Mouse (Mus musculus) retina, adult 2 months (tissue): ENCODE results near the gene Foxc2.

Experiments used
- DNase-seq: peaks from one replicate; pipeline ENCODE4 v3.0.0-alpha.2; 2012; ENCODE audit warnings: low read depth, low spot score

Foxc2 gene

GRCm38 (mm10) chr8:121148573-121149083 is 32.7 kb downstream of the Foxc2 start:
- DNase-seq, result no peak

DNA sequence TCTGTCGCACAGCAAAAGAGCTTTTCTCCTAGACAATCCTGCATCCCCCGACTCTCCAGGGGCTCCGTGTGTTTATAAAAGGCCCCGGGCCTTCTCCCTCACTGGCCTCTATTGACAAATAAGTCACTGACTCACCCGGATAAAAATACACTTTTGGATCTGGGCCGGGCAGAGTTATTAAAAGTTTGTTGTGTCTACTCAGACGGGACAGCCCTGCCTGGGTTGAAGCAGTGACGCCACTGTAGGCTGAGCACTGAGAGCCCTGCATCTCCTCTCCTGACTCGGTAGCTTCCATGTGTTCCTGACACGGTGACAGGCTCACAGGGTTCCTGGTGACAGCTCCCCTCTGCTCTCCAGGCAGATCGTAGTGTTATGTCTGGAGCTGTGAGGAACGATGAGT is 36.4 kb downstream of the Foxc2 start:
- no peak for DNase-seq

- no peak for DNase-seq
These were observed 41.1 kb downstream of the Foxc2 start for GRCm38 (mm10) chr8:121156990-121157491.

DNA sequence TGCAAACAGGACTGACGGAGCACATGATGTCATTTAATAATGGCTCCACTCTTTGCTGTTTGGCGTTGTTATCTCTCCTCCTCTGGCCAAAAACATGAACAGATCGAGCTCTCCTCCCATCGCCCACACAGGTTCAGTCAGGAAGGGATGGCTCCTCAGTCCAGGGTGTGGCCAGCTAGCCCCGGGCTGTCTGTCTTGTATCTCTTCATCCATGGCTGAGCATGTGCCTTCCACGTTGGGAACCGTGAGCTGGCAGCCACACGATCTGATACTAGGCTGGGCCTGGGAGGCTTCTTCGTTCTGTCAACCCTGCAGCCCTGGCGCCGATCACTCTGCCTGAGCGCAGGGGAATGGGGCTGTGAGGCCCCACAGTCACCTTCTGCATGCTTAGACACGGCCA is 42.8 kb downstream of the Foxc2 start:
- DNase-seq, result no peak

GRCm38 (mm10) chr8:121161437-121161836 is 45.5 kb downstream of the Foxc2 start:
- no peak for DNase-seq

DNA sequence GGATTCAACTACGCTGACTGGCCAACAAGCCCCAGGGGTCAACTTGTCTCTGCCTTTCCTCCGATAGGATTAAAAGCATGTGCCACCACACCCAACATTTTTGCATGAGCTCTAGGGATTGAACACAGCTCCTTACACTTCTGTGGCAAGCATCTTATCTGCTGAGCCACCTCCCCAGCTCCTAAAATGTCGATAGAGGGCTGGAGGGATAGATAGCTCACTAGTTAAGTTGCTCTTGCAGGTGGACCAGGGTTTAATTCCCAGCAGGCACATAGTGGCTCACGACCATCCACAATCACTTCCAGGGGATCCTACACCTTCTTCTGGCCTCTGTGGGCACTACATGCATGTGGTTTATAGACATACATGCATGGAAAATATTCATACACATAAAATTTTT is 46.4 kb downstream of the Foxc2 start:
- no peak for DNase-seq

GRCm38 (mm10) chr8:121162906-121163695 is 47.1 kb downstream of the Foxc2 start:
- DNase-seq, result no peak

GRCm38 (mm10) chr8:121164017-121164469 is 48.1 kb downstream of the Foxc2 start:
- no peak for DNase-seq

- no peak for DNase-seq
These were observed 52.1 kb downstream of the Foxc2 start for GRCm38 (mm10) chr8:121168033-121168432.
